Mouse (Mus musculus) testis, adult 2 months (tissue): ENCODE results near the gene Ski. TPM values are rescaled to one million over a fixed set of nuclear protein-coding genes. Genes with fewer than 3 reads are reported as not detected.

ENCODE experiments used
- H3K27ac ChIP-seq: fragments of 200-500 bp; 2 replicates; pipeline ENCODE4 v1.5.1; 2012; ENCODE audit warnings: low read depth, low read length; ENCODE audit not compliant: control insufficient read depth, insufficient read depth
- H3K27me3 ChIP-seq: fragments of 200-500 bp; 2 replicates; pipeline ENCODE4 v1.6.1; 2012; ENCODE audit warnings: mild to moderate bottlenecking, low read length, moderate library complexity; ENCODE audit not compliant: control insufficient read depth, insufficient read depth
- H3K36me3 ChIP-seq: fragments of 200-500 bp; 2 replicates; pipeline ENCODE4 v1.6.1; 2012; ENCODE audit warnings: mild to moderate bottlenecking, low read length; ENCODE audit not compliant: control insufficient read depth, insufficient read depth
- H3K4me1 ChIP-seq: fragments of 200-500 bp; 2 replicates; pipeline ENCODE4 v1.6.1; 2012; ENCODE audit warnings: low read length; ENCODE audit not compliant: control insufficient read depth, insufficient read depth
- H3K4me3 ChIP-seq: fragments of 200-500 bp; 2 replicates; pipeline ENCODE4 v1.5.1; 2012; ENCODE audit warnings: low read depth, mild to moderate bottlenecking, low read length, moderate library complexity, mixed read lengths; ENCODE audit not compliant: control insufficient read depth
- CTCF ChIP-seq: fragments of 200-500 bp; IDR thresholded peaks from 2 replicates; pipeline ENCODE4 v1.5.1; 2012; ENCODE audit warnings: low read depth, mild to moderate bottlenecking, inconsistent platforms, low read length, moderate library complexity; ENCODE audit not compliant: control insufficient read depth, insufficient read depth, insufficient replicate concordance
- POLR2A ChIP-seq: fragments of 200-500 bp; IDR thresholded peaks from 2 replicates; pipeline ENCODE4 v1.6.1; 2012; ENCODE audit warnings: low read depth, mild to moderate bottlenecking, inconsistent platforms, low read length, moderate library complexity; ENCODE audit not compliant: control insufficient read depth
- polyA plus RNA-seq: library from polyadenylated mRNA; depleted of rRNA; stranded (reverse); fragments of >200 nt; gene quantifications from 2 replicates; pipeline ENCODE4 v1.2.3, GENCODE M21; 2012; rRNA removed

Ski gene
- polyA plus RNA-seq, 1 experiment = 5.0 TPM

GRCm38 (mm10) chr4:155116607-155117006 lies 105.8 kb downstream of the Ski start:
- no peak for TF ChIP-seq POLR2A
- TF ChIP-seq CTCF = no peak
- H3K4me1 ChIP-seq = 0 out of 2 replicates have a peak, but pooled peaks cover 2% of the 10 kb centered on the region
- H3K36me3 ChIP-seq = peaks cover 2% of the 10 kb centered on the region
- H3K4me3 ChIP-seq = no peak overlapping the region
- H3K27ac ChIP-seq = no peak overlapping the region
- H3K27me3 ChIP-seq = no peaks in the 10 kb centered on the region

- no peaks in the 10 kb centered on the region for H3K4me1 ChIP-seq
- H3K36me3 ChIP-seq = peaks cover 2% of the 10 kb centered on the region
- no peak overlapping the region for H3K4me3 ChIP-seq
- no peak overlapping the region for H3K27ac ChIP-seq
- no peak for TF ChIP-seq POLR2A
- no peak for TF ChIP-seq CTCF
- no peaks in the 10 kb centered on the region for H3K27me3 ChIP-seq
These were observed 108.5 kb downstream of the Ski start for GRCm38 (mm10) chr4:155113766-155114410.

- H3K4me3 ChIP-seq = no peak overlapping the region
- peaks cover 2% of the 10 kb centered on the region for H3K36me3 ChIP-seq
- H3K27me3 ChIP-seq = no peaks in the 10 kb centered on the region
- H3K4me1 ChIP-seq = no peaks in the 10 kb centered on the region
- TF ChIP-seq POLR2A (no peak), CTCF (no peak)
- no peak overlapping the region for H3K27ac ChIP-seq
These were observed 112.9 kb downstream of the Ski start for GRCm38 (mm10) chr4:155109471-155109870.

GRCm38 (mm10) chr4:155107886-155108285 lies 114.5 kb downstream of the Ski start:
- H3K27me3 ChIP-seq = no peaks in the 10 kb centered on the region
- H3K4me3 ChIP-seq = no peak overlapping the region
- H3K36me3 ChIP-seq = peaks cover 2% of the 10 kb centered on the region
- TF ChIP-seq POLR2A = no peak
- no peak for TF ChIP-seq CTCF
- no peak overlapping the region for H3K27ac ChIP-seq
- no peaks in the 10 kb centered on the region for H3K4me1 ChIP-seq

Other genes starting within 250 kb of the Ski start
- 1.9 and 3.4 TPM in 2 replicates for gene Plch2, start 165.8 kb downstream of the Ski start, polyA plus RNA-seq
- gene Pex10, start 155.6 kb downstream of the Ski start, polyA plus RNA-seq = 3.1 and 3.5 TPM in 2 replicates
- 59.5 and 64.6 TPM in 2 replicates for gene Rer1, start 136.2 kb downstream of the Ski start, polyA plus RNA-seq
- gene Morn1, start 136.0 kb downstream of the Ski start, polyA plus RNA-seq = 44.0 and 47.5 TPM in 2 replicates
- 12.4 and 12.7 TPM in 2 replicates for gene Faap20, start 27.2 kb upstream of the Ski start, polyA plus RNA-seq
- gene Prkcz, start 138.8 kb upstream of the Ski start, polyA plus RNA-seq = 16.5 and 21.1 TPM in 2 replicates
- 0.17 and 0.26 TPM in 2 replicates for gene Gabrd, start 175.5 kb upstream of the Ski start, polyA plus RNA-seq
- 79.6 and 79.9 TPM in 2 replicates for gene Cfap74, start 186.6 kb upstream of the Ski start, polyA plus RNA-seq
- gene Tmem52, start 246.5 kb upstream of the Ski start, polyA plus RNA-seq = 24.8 and 30.0 TPM in 2 replicates